Mouse (Mus musculus) testis, adult 2 months (tissue): Measurements from ENCODE around the gene Hipk4.

Experiments
- CTCF ChIP-seq: fragments of 200-500 bp; IDR thresholded peaks from 2 replicates; pipeline ENCODE4 v1.5.1; 2012; ENCODE audit warnings: low read depth, mild to moderate bottlenecking, inconsistent platforms, low read length, moderate library complexity; ENCODE audit not compliant: control insufficient read depth, insufficient read depth, insufficient replicate concordance
- POLR2A ChIP-seq: fragments of 200-500 bp; IDR thresholded peaks from 2 replicates; pipeline ENCODE4 v1.6.1; 2012; ENCODE audit warnings: low read depth, mild to moderate bottlenecking, inconsistent platforms, low read length, moderate library complexity; ENCODE audit not compliant: control insufficient read depth

DNA sequence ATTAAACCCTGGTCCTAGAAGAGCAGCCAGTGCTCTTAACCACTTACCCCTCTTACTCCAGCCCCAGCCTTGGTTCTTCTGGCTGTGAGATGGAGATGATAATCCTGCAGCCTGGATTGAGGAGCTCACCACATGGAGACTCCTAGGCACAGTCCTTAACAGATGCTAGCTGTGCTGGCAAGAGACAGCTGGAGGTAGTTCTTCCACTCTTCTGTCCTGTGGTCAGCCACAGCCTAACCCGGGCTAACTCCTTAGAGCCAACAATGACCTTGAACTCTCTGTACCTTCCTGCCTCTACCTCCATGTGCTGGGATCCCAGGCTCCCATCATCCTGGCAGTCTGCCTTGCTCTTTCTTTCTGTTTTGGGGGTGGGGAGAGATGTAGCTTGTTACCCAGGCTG is 37.9 kb downstream of the Hipk4 start:
- TF ChIP-seq POLR2A = no peak
- TF ChIP-seq CTCF = no peak
